Mouse (Mus musculus) stomach, embryonic 14.5 days (tissue): ENCODE measurements at regions not wholly inside any gene's neighbourhood (a gene's known extent, or its start where the extent isn't known, plus 50 kb on each side); places are given as distances from the start of the nearest gene placed in this dataset.
"Not testable (repeated sequence)": the region's sequence is repeated elsewhere in the genome, so short reads cannot be mapped to it uniquely, and the experiment has no call there.

Source experiments
- ATAC-seq: fragments of 200-750 bp; cut with Nextera tagmentation; 2 replicates; pipeline ENCODE4 v1.8.0; 2017; ENCODE audit warnings: low read depth, moderate TSS enrichment; ENCODE audit not compliant: insufficient number of reproducible peaks, insufficient read depth, low FRiP score
- H3K27ac ChIP-seq: fragments of 300-500 bp; sonication (generic); 2 replicates; pipeline ENCODE4 v1.5.1; 2014; ENCODE audit warnings: mild to moderate bottlenecking, low read length, moderate library complexity, mixed read lengths
- H3K27me3 ChIP-seq: fragments of 300-500 bp; sonication (generic); 2 replicates; pipeline ENCODE4 v1.6.1; 2014; ENCODE audit warnings: low read length, control low read depth, mixed read lengths; ENCODE audit not compliant: control insufficient read depth, insufficient read depth
- H3K36me3 ChIP-seq: fragments of 300-500 bp; sonication (generic); 2 replicates; pipeline ENCODE4 v1.6.1; 2014; ENCODE audit warnings: mild to moderate bottlenecking, control low read depth, low read length, moderate library complexity, mixed read lengths; ENCODE audit not compliant: control insufficient read depth, insufficient read depth
- H3K4me1 ChIP-seq: fragments of 300-500 bp; sonication (generic); 2 replicates; pipeline ENCODE4 v1.6.1; 2014; ENCODE audit warnings: low read length, control low read depth, mixed read lengths; ENCODE audit not compliant: control insufficient read depth, insufficient read depth
- H3K4me2 ChIP-seq: fragments of 300-500 bp; sonication (generic); replicated peaks from 2 replicates; pipeline ENCODE4 v1.6.1; 2014; ENCODE audit warnings: low read depth, low read length, control low read depth
- H3K4me3 ChIP-seq: fragments of 300-500 bp; sonication (generic); 2 replicates; pipeline ENCODE4 v1.5.1; 2014; ENCODE audit warnings: low read depth, low read length, control low read depth
- H3K9ac ChIP-seq: fragments of 300-500 bp; sonication (generic); replicated peaks from 2 replicates; pipeline ENCODE4 v1.6.1; 2014; ENCODE audit warnings: low read depth, mild to moderate bottlenecking, control low read depth, low read length, moderate library complexity, mixed read lengths
- H3K9me3 ChIP-seq: fragments of 300-500 bp; sonication (generic); 2 replicates; pipeline ENCODE4 v1.6.1; 2016; ENCODE audit warnings: low read depth, low read length, control low read depth; ENCODE audit not compliant: control insufficient read depth
- WGBS: fragments of 180-500 bp; shearing (Covaris S2); extraction: QIAGEN DNeasy Blood & Tissue Kit; methylation state at CpG from one replicate; pipeline ENCODE4 v1.1.7; 2014; 5-methylcytosine and 5-hydroxymethylcytosine counted together

DNA sequence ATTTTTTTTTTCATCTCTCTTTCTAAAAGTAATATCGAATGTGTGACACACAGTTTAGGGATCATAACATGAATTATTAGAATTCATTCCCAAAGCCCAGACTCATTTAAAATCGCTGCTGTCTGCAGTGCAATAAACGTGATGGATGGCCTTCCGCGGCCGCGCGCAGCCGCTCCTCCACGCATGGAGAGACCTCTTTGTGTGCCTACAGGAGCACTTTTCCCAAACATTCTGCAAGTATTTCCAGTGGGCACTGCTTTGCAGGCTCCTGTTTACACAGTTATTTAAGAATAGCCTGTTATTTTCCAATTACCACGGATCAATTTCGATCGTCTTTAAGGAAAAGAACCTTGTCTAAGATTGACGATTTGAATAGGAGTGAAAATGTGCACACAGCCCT is 115.6 kb downstream of the Akr1d1 start:
- no peaks in the 10 kb centered on the region for H3K27me3 ChIP-seq
- WGBS, result 13% methylated on average over 14 of the region's 14 CpGs
- H3K9ac ChIP-seq, result no peak overlapping the region
- H3K9me3 ChIP-seq, result no peaks in the 10 kb centered on the region
- peak overlapping the region; percentile 35; the same call in 1 of the 2 replicates for H3K27ac ChIP-seq
- H3K36me3 ChIP-seq, result no peaks in the 10 kb centered on the region
- no peaks in the 10 kb centered on the region for H3K4me1 ChIP-seq
- no peak overlapping the region for H3K4me3 ChIP-seq
- peak overlapping the region; percentile 41 for H3K4me2 ChIP-seq
- no peak for ATAC-seq

DNA sequence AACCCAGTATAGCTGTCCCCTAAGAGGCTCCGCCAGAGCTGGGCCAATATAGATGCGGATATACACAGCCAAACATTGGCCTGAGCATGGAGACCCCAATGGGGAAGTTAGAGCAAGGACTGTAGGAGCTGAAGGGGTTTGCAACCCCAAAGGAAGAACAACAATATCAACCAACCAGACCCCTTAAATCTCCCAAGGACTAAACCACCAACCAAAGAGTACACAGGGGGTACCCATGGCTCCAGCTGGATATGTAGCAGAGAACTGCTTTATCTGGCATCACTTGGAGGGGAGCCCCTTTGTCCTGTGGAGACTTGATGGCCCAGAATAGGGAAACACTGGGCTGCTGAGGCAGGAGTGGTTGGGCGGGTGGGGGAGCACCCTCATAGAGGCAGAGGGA is 127.3 kb downstream of the Akr1d1 start:
- not testable (repeated sequence) for H3K27ac ChIP-seq, H3K9me3 ChIP-seq, H3K4me3 ChIP-seq, H3K9ac ChIP-seq, H3K36me3 ChIP-seq, H3K4me1 ChIP-seq, H3K4me2 ChIP-seq, H3K27me3 ChIP-seq, ATAC-seq
- WGBS, result 92% methylated on average over 3 of the region's 3 CpGs

DNA sequence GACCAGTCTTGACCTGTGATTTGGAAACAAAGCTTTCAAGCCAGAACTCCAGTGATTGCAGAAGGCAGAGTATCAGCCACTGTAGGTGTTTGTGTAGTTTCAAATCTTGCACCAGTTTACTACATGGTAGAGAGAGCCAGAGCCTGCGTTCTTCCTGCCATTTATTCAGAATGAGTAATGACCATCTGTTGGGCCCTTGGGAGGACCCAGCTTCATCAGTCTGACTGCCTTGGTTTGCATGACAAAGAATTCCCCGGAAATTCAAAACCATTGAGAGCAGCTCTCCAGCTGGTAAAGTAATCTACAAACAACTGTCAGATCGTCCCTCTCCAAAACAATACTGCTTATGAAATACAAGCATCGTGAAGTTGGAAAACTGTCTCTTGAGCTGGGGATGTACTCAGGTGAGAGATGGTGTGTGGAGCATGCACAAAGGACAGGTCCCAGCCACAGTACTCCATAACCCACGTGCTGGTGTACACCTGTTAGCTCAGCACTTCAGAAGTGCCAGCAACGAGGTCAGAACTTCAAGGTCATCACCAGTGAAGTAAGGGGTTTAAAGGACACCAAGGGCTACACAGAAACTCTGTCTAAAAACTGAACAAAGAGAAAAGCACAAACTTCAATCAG is 128.2 kb downstream of the Akr1d1 start:
- Histone ChIP-seq H3K27ac (no peak overlapping the region), H3K4me1 (no peaks in the 10 kb centered on the region), H3K36me3 (no peaks in the 10 kb centered on the region), H3K9ac (no peak overlapping the region), H3K9me3 (no peaks in the 10 kb centered on the region), H3K27me3 (no peaks in the 10 kb centered on the region), H3K4me3 (no peak overlapping the region), H3K4me2 (no peak overlapping the region)
- WGBS, result 33% methylated on average over 6 of the region's 6 CpGs
- ATAC-seq, result no peak

DNA sequence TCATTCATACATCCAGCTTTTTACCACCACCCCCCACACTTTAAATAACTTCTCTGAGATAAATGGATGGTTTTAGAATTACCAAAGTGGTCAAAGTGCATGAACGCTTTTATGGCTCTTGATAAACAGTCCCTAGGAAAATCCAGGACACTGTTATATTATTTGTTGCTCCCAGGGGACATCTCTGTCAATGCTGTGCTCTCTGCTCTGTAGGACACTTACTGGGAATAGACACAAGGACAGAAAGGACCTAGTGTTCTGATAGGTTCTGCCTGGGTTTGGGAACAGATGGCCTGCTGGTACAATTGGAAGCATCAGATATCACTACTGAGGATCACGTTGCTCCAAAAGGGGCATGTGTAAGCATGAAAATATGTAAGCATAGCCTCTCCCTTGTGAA is 132.8 kb downstream of the Akr1d1 start:
- no peak for ATAC-seq

DNA sequence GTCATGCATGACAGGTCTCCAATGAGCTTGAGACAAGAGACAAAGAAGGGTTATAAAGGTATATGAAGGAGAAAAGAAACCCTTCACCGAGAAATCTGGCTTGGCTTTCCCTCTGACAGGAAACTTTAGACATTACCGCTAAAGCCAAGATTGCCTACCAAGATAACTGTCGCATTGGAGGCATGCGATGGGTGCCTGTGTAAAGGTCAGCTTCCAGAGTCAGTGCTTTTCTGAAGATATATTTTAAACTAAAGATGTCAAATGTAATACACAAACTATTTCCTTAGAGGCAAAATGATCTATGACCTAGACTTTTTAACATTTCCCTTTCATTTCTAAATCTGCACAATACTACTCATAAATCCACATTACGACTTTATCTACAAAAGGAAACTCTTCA is 135.6 kb downstream of the Akr1d1 start:
- no peak for ATAC-seq
- H3K4me1 ChIP-seq, result no peaks in the 10 kb centered on the region
- H3K36me3 ChIP-seq, result no peaks in the 10 kb centered on the region
- no peak overlapping the region for H3K4me3 ChIP-seq
- H3K9ac ChIP-seq, result no peak overlapping the region
- no peaks in the 10 kb centered on the region for H3K27me3 ChIP-seq
- no peak overlapping the region for H3K4me2 ChIP-seq
- H3K27ac ChIP-seq, result no peak overlapping the region
- no peaks in the 10 kb centered on the region for H3K9me3 ChIP-seq
- WGBS, result 58% methylated on average over 5 of the region's 5 CpGs

More for the DNA sequence above, 132.8 kb downstream of the Akr1d1 start:
- no peak overlapping the region for H3K9ac ChIP-seq
- H3K4me1 ChIP-seq, result no peaks in the 10 kb centered on the region
- H3K27me3 ChIP-seq, result no peaks in the 10 kb centered on the region
- WGBS, result 24% methylated on average over 2 of the region's 2 CpGs
- no peak overlapping the region for H3K4me3 ChIP-seq
- no peaks in the 10 kb centered on the region for H3K36me3 ChIP-seq
- no peak overlapping the region for H3K4me2 ChIP-seq
- no peaks in the 10 kb centered on the region for H3K9me3 ChIP-seq
- no peak overlapping the region for H3K27ac ChIP-seq

DNA sequence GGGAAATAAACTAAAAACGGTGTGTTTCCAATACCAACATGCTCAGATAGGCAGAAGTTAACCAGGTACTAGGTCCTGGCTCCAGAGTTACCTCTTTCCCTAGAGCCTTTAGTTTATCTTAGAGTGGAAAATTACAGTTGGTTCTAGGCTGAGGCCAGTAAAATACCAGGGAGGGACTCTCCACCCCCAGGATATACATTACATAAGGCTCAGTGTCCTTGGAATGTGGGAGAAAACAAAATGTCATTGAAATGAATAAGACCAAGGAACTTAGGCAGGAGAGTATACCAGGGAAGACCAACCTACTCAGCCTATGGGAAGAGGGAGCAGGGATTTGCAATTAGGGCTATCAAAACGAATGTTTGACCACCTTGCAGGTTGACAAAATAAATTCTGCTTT is 139.4 kb downstream of the Akr1d1 start:
- no peaks in the 10 kb centered on the region for H3K9me3 ChIP-seq
- no peak overlapping the region for H3K9ac ChIP-seq
- no peak overlapping the region for H3K27ac ChIP-seq
- no peaks in the 10 kb centered on the region for H3K27me3 ChIP-seq
- H3K4me1 ChIP-seq, result no peaks in the 10 kb centered on the region
- no peak overlapping the region for H3K4me2 ChIP-seq
- 60% methylated on average over 2 of the region's 2 CpGs for WGBS
- ATAC-seq, result no peak
- no peaks in the 10 kb centered on the region for H3K36me3 ChIP-seq
- H3K4me3 ChIP-seq, result no peak overlapping the region

DNA sequence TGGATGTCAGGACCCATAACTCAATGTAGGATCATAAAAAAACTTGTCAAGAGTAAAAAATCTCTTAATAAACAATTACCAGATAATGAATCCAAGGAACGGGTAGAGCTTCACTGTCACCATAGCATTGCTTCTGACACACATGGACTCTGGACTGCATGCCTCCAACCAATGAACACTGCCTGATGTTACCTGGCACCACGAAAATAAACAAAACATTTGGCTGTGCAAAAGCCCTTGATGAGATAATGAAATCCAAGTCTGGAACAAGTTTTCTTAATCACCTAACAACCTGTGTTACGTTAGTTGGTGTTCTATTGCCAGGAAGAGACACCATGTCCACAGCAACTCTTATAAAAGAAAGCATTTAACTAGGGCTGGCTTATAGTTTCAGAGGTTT is 140.7 kb downstream of the Akr1d1 start:
- WGBS, result 77% methylated on average over 3 of the region's 3 CpGs
- no peaks in the 10 kb centered on the region for H3K27me3 ChIP-seq
- no peak overlapping the region for H3K9ac ChIP-seq
- no peaks in the 10 kb centered on the region for H3K4me1 ChIP-seq
- ATAC-seq, result no peak
- no peak overlapping the region for H3K4me2 ChIP-seq
- H3K4me3 ChIP-seq, result no peak overlapping the region
- H3K36me3 ChIP-seq, result no peaks in the 10 kb centered on the region
- no peaks in the 10 kb centered on the region for H3K9me3 ChIP-seq
- no peak overlapping the region for H3K27ac ChIP-seq

DNA sequence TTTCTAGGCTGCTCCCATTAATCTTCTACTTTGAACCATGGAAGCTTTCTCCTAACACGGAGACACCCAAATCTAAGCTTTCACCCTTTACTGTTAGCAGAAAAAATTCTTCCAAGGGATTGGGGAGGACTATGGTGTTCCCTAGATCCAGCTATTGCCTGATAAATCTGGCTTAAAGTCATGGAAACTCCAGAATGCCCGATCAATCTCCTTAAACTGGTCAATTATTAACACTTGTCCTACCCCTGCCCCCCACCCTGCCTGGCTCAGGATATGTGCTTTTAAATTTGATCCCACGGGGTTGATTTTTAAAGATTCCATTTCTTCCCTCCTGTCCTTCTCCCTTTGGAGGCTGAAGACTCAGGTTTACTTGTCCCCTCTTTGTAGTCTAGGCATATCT is 149.9 kb downstream of the Akr1d1 start:
- no peak overlapping the region for H3K9ac ChIP-seq
- no peaks in the 10 kb centered on the region for H3K4me1 ChIP-seq
- H3K9me3 ChIP-seq, result 0 out of 2 replicates have a peak, but pooled peaks cover 3% of the 10 kb centered on the region
- 47% methylated on average over 3 of the region's 3 CpGs for WGBS
- no peak overlapping the region for H3K4me3 ChIP-seq
- ATAC-seq, result no peak
- no peaks in the 10 kb centered on the region for H3K27me3 ChIP-seq
- no peak overlapping the region for H3K27ac ChIP-seq
- no peaks in the 10 kb centered on the region for H3K36me3 ChIP-seq
- H3K4me2 ChIP-seq, result no peak overlapping the region

DNA sequence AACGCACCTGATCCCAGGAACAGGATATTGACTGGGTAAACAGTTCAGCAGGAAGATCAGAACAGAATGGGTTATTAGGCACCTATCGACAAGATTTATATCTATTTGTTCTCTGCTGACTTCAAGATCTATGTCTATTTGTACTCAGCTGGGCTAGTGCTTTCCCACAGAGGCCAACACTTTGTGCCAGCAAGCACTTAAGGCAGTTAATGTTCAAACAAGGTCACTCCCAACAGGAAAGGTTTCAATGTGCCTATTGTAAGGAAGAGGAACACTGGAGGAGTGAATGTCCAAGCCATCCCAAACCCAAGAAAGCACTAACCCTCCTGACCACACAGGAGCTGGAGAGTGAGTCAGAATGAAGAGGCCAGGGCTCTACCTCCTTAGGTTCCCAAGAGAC is 151.4 kb downstream of the Akr1d1 start:
- H3K9ac ChIP-seq, H3K36me3 ChIP-seq, H3K9me3 ChIP-seq, H3K4me3 ChIP-seq, H3K4me1 ChIP-seq, H3K27ac ChIP-seq, H3K4me2 ChIP-seq, ATAC-seq, H3K27me3 ChIP-seq: not testable (repeated sequence)
- WGBS, result 62% methylated on average over 2 of the region's 2 CpGs
